Comparison of ENCODE assay signal across 10 mouse cellular contexts in genomic region chr3:156772057-156772456, GRCm38 (mm10).
DNase-seq lines count a peak whose midpoint lies in the region; ATAC-seq and TF ChIP-seq lines count a peak whose summit lies in the region.
"Had no signal": no experiment of that assay in that cellular context is flagged by ENCODE, and none has a peak within 500 bp of the region (broad histone marks: within the 10 kb centered on the region; RNA-seq: fewer than 3 reads in every experiment).

No protein-coding gene starts in this region.

- H3K79me2 ChIP-seq in heart, adult 2 months (replicated peaks; ENCODE audit: control insufficient read depth, insufficient read depth, low read length) = no peaks in the 10 kb centered on the region

- TF ChIP-seq EP300 in heart, adult 2 months (IDR thresholded peaks at IDR 0.05; ENCODE audit: insufficient read depth, low read depth, low read length) = no peak

- ATAC-seq in lung, embryonic 14.5 days (ENCODE audit: insufficient read depth) = peak; percentile 59; the same call in 1 of the 2 replicates
- peak; percentile 69; the same call in 1 of the 2 replicates for ATAC-seq in hindbrain, embryonic 12.5 days (ENCODE audit: low FRiP score)

- H3K36me3 ChIP-seq in lung, embryonic 14.5 days (ENCODE audit: insufficient read depth) = no peaks in the 10 kb centered on the region
- H3K36me3 ChIP-seq in hindbrain, embryonic 12.5 days = no peaks in the 10 kb centered on the region
- no peaks in the 10 kb centered on the region for H3K36me3 ChIP-seq in heart, adult 2 months (ENCODE audit: control insufficient read depth, insufficient read depth, low read length)

- H3K9ac ChIP-seq in lung, embryonic 14.5 days = no peak overlapping the region
- no peak overlapping the region for H3K9ac ChIP-seq in hindbrain, embryonic 12.5 days
- H3K9ac ChIP-seq in heart, adult 2 months (ENCODE audit: low read depth, low read length) = no peak overlapping the region

- H3K27me3 ChIP-seq in lung, embryonic 14.5 days (ENCODE audit: insufficient read depth, low read length) = no peaks in the 10 kb centered on the region
- no peaks in the 10 kb centered on the region for H3K27me3 ChIP-seq in hindbrain, embryonic 12.5 days
- H3K27me3 ChIP-seq in heart, adult 2 months (ENCODE audit: control insufficient read depth, insufficient read depth, low read length) = no peaks in the 10 kb centered on the region

- TF ChIP-seq CTCF in lung, embryonic 14.5 days (IDR thresholded peaks at IDR 0.05; ENCODE audit: low read depth) = peak; percentile 46; the same call in 1 of the 2 replicates
- no peak for TF ChIP-seq CTCF in heart, adult 2 months (IDR thresholded peaks at IDR 0.05)

- H3K4me3 ChIP-seq in lung, embryonic 14.5 days (ENCODE audit: low read depth, low read length) = no peak overlapping the region
- H3K4me3 ChIP-seq in hindbrain, embryonic 12.5 days = no peak overlapping the region
- no peak overlapping the region for H3K4me3 ChIP-seq in heart, adult 2 months

- no peak for TF ChIP-seq POLR2A in heart, adult 2 months (IDR thresholded peaks at IDR 0.05; ENCODE audit: insufficient read depth, low read depth, low read length)

- no peaks in the 10 kb centered on the region for H3K4me1 ChIP-seq in lung, embryonic 14.5 days (ENCODE audit: insufficient read depth)
- no peaks in the 10 kb centered on the region for H3K4me1 ChIP-seq in hindbrain, embryonic 12.5 days
- H3K4me1 ChIP-seq in heart, adult 2 months (ENCODE audit: control insufficient read depth, insufficient read depth, low read length) = no peaks in the 10 kb centered on the region

- H3K4me2 ChIP-seq in lung, embryonic 14.5 days = no peak overlapping the region
- H3K4me2 ChIP-seq in hindbrain, embryonic 12.5 days (replicated peaks) = no peak overlapping the region

- no peak for DNase-seq in lung, embryonic 14.5 days
- no peak for DNase-seq in lung, postnatal 10 days
- DNase-seq in cerebellum, postnatal 10 days = peak; percentile 72 to 75
- DNase-seq in retina, postnatal 1 day = peak; percentile 35
- DNase-seq in left cerebral cortex, adult 8-10 months (ENCODE audit: low spot score in 2 of 2) = no peak
- no peak for DNase-seq in heart, adult 2 months
- DNase-seq: heart, postnatal 36 days; thymus, postnatal 4 days had no signal

- intact Hi-C loops in heart, adult 2 months (cut with DNase I) = no loop called here

- 48% methylated on average over 1 of the region's 1 CpGs for WGBS in lung, embryonic 14.5 days
- WGBS in hindbrain, embryonic 12.5 days = 50% methylated on average over 1 of the region's 1 CpGs
- WGBS in heart, adult 2 months = 39% methylated on average over 1 of the region's 1 CpGs

- no peak overlapping the region for H3K27ac ChIP-seq in lung, embryonic 14.5 days (ENCODE audit: low read depth)
- no peak overlapping the region for H3K27ac ChIP-seq in hindbrain, embryonic 12.5 days
- no peak overlapping the region for H3K27ac ChIP-seq in heart, adult 2 months
- H3K27ac ChIP-seq: macrophage had no signal

- H3K9me3 ChIP-seq in lung, embryonic 14.5 days (ENCODE audit: low read depth, low read length) = no peaks in the 10 kb centered on the region
- H3K9me3 ChIP-seq in hindbrain, embryonic 12.5 days (replicated peaks) = no peaks in the 10 kb centered on the region

Comparison
In these comparisons a context has a peak if more than half of its experiments do, and no peak if none do; other contexts are left out.
1. DNase-seq: peak in cerebellum, postnatal 10 days (2 of 2) and retina, postnatal 1 day (single experiment); none in lung, embryonic 14.5 days (single experiment), lung, postnatal 10 days (single experiment), left cerebral cortex, adult 8-10 months (0 of 2) and heart, adult 2 months (0 of 2).